Mouse (Mus musculus) liver, embryonic 11.5 days (tissue): Measurements from ENCODE around the gene N4bp3. TPM values are rescaled to one million over a fixed set of nuclear protein-coding genes. Genes with fewer than 3 reads are reported as not detected.
"Not testable (repeated sequence)": the region's sequence is repeated elsewhere in the genome, so short reads cannot be mapped to it uniquely, and the experiment has no call there.

Experiments used
- ATAC-seq: fragments of 200-750 bp; cut with Nextera tagmentation; replicated peaks from 2 replicates; pipeline ENCODE4 v1.8.0; 2017; ENCODE audit warnings: moderate number of reproducible peaks, mild to moderate bottlenecking, moderate TSS enrichment, moderate library complexity; ENCODE audit not compliant: low FRiP score
- DNase-seq: peaks from one replicate; pipeline ENCODE4 v3.0.0-alpha.2; 2017; ENCODE audit warnings: low spot score
- H3K27ac ChIP-seq: fragments of 300-500 bp; sonication (generic); 2 replicates; pipeline ENCODE4 v1.5.1; 2014; ENCODE audit warnings: mild to moderate bottlenecking, low read depth, low read length, control low read depth
- H3K27me3 ChIP-seq: fragments of 300-500 bp; sonication (generic); replicated peaks from 2 replicates; pipeline ENCODE4 v1.6.1; 2014; ENCODE audit warnings: low read length, mixed read lengths; ENCODE audit not compliant: control insufficient read depth, insufficient read depth
- H3K36me3 ChIP-seq: fragments of 300-500 bp; sonication (generic); 2 replicates; pipeline ENCODE4 v1.6.1; 2014; ENCODE audit warnings: mild to moderate bottlenecking, low read length, moderate library complexity, mixed read lengths; ENCODE audit not compliant: control insufficient read depth, insufficient read depth
- H3K4me1 ChIP-seq: fragments of 300-500 bp; sonication (generic); replicated peaks from 2 replicates; pipeline ENCODE4 v1.6.1; 2014; ENCODE audit warnings: low read length, mixed read lengths; ENCODE audit not compliant: control insufficient read depth, insufficient read depth
- H3K4me2 ChIP-seq: fragments of 300-500 bp; sonication (generic); 2 replicates; pipeline ENCODE4 v1.6.1; 2014; ENCODE audit warnings: mild to moderate bottlenecking, control low read depth, moderate library complexity
- H3K4me3 ChIP-seq: fragments of 300-500 bp; sonication (generic); 2 replicates; pipeline ENCODE4 v1.5.1; 2014; ENCODE audit warnings: low read depth, low read length, control low read depth
- H3K9ac ChIP-seq: fragments of 300-500 bp; sonication (generic); 2 replicates; pipeline ENCODE4 v1.6.1; 2014; ENCODE audit warnings: low read depth, low read length, control low read depth
- H3K9me3 ChIP-seq: fragments of 300-500 bp; sonication (generic); 2 replicates; pipeline ENCODE4 v1.6.1; 2016; ENCODE audit warnings: low read length, inconsistent platforms, mixed read lengths; ENCODE audit not compliant: control insufficient read depth
- WGBS: fragments of 180-500 bp; shearing (Covaris S2); extraction: QIAGEN DNeasy Blood & Tissue Kit; methylation state at CpG from one replicate; pipeline ENCODE4 v1.1.7; 2014; 5-methylcytosine and 5-hydroxymethylcytosine counted together
- polyA plus RNA-seq: library from polyadenylated mRNA; unstranded; fragments of >200 nt; fragmentation: Nextera tagmentation; extraction: Ambion mirVana; gene quantifications from 2 replicates; pipeline ENCODE4 v1.2.1, GENCODE M21; 2014

Gene N4bp3
- polyA plus RNA-seq, 1 experiment from 2014 or later, result 7.2 TPM

- ATAC-seq (no peak), DNase-seq (no peak)
- Histone ChIP-seq H3K36me3 (no peaks in the 10 kb centered on the region), H3K9ac (no peak overlapping the region), H3K4me3 (no peak overlapping the region), H3K4me2 (no peak overlapping the region), H3K27me3 (no peaks in the 10 kb centered on the region), H3K4me1 (0 out of 2 replicates have a peak, but pooled peaks cover 2% of the 10 kb centered on the region), H3K9me3 (no peaks in the 10 kb centered on the region), H3K27ac (no peak overlapping the region)
- WGBS, result 57% methylated on average over 6 of the region's 6 CpGs
Measured at GRCm38 (mm10) chr11:51677737-51678418, 27.2 kb upstream of the N4bp3 start.

GRCm38 (mm10) chr11:51675386-51675785, 24.7 kb upstream of the N4bp3 start:
- Histone ChIP-seq H3K9ac (no peak overlapping the region), H3K4me2 (no peak overlapping the region), H3K36me3 (no peaks in the 10 kb centered on the region), H3K4me3 (no peak overlapping the region), H3K4me1 (no peaks in the 10 kb centered on the region), H3K9me3 (no peaks in the 10 kb centered on the region), H3K27ac (no peak overlapping the region), H3K27me3 (no peaks in the 10 kb centered on the region)
- DNase-seq (no peak), ATAC-seq (no peak)
- WGBS, result 73% methylated on average over 5 of the region's 5 CpGs

GRCm38 (mm10) chr11:51673291-51673690, 22.6 kb upstream of the N4bp3 start:
- Histone ChIP-seq H3K36me3 (no peaks in the 10 kb centered on the region), H3K9ac (no peak overlapping the region), H3K27ac (no peak overlapping the region), H3K27me3 (no peaks in the 10 kb centered on the region), H3K9me3 (no peaks in the 10 kb centered on the region), H3K4me2 (no peak overlapping the region), H3K4me3 (no peak overlapping the region), H3K4me1 (no peaks in the 10 kb centered on the region)
- ATAC-seq, result no peak
- no peak for DNase-seq
- 86% methylated on average over 9 of the region's 9 CpGs for WGBS

GRCm38 (mm10) chr11:51671376-51671775, 20.7 kb upstream of the N4bp3 start:
- Histone ChIP-seq H3K4me2 (no peak overlapping the region), H3K27me3 (no peaks in the 10 kb centered on the region), H3K36me3 (no peaks in the 10 kb centered on the region), H3K4me3 (no peak overlapping the region), H3K27ac (no peak overlapping the region), H3K9me3 (no peaks in the 10 kb centered on the region), H3K4me1 (no peaks in the 10 kb centered on the region), H3K9ac (no peak overlapping the region)
- WGBS, result 74% methylated on average over 2 of the region's 2 CpGs
- DNase-seq (no peak), ATAC-seq (no peak)

- ATAC-seq, result no peak
- Histone ChIP-seq H3K4me1 (no peaks in the 10 kb centered on the region), H3K4me2 (no peak overlapping the region), H3K4me3 (no peak overlapping the region), H3K36me3 (no peaks in the 10 kb centered on the region), H3K9ac (no peak overlapping the region), H3K9me3 (no peaks in the 10 kb centered on the region), H3K27ac (no peak overlapping the region), H3K27me3 (no peaks in the 10 kb centered on the region)
- no peak for DNase-seq
- 90% methylated on average over 7 of the region's 7 CpGs for WGBS
Measured at GRCm38 (mm10) chr11:51670846-51671245, 20.2 kb upstream of the N4bp3 start.

- not testable (repeated sequence) for H3K4me2 ChIP-seq, H3K36me3 ChIP-seq, H3K9me3 ChIP-seq, H3K4me1 ChIP-seq, H3K27ac ChIP-seq, DNase-seq, ATAC-seq, H3K9ac ChIP-seq, H3K4me3 ChIP-seq, H3K27me3 ChIP-seq
- WGBS, result 92% methylated on average over 7 of the region's 7 CpGs
Measured at GRCm38 (mm10) chr11:51664747-51665146, 14.1 kb upstream of the N4bp3 start.

GRCm38 (mm10) chr11:51662632-51663031, 12.0 kb upstream of the N4bp3 start:
- Histone ChIP-seq H3K4me1 (no peaks in the 10 kb centered on the region), H3K4me3 (no peak overlapping the region), H3K9me3 (no peaks in the 10 kb centered on the region), H3K27me3 (no peaks in the 10 kb centered on the region), H3K4me2 (no peak overlapping the region), H3K36me3 (no peaks in the 10 kb centered on the region), H3K27ac (no peak overlapping the region), H3K9ac (no peak overlapping the region)
- DNase-seq (no peak), ATAC-seq (no peak)
- WGBS, result 77% methylated on average over 7 of the region's 7 CpGs

- no peaks in the 10 kb centered on the region for H3K4me1 ChIP-seq
Measured at GRCm38 (mm10) chr11:51661867-51662365, 11.3 kb upstream of the N4bp3 start.

GRCm38 (mm10) chr11:51658705-51659104, 8.1 kb upstream of the N4bp3 start:
- DNase-seq (no peak), ATAC-seq (no peak)
- H3K36me3 ChIP-seq, result no peaks in the 10 kb centered on the region
- H3K4me1 ChIP-seq, result no peaks in the 10 kb centered on the region
- 66% methylated on average over 6 of the region's 6 CpGs for WGBS
- no peak overlapping the region for H3K4me2 ChIP-seq
- H3K9ac ChIP-seq, result no peak overlapping the region
- no peaks in the 10 kb centered on the region for H3K9me3 ChIP-seq
- no peak overlapping the region for H3K4me3 ChIP-seq
- no peak overlapping the region for H3K27ac ChIP-seq
- H3K27me3 ChIP-seq, result no peaks in the 10 kb centered on the region

More at GRCm38 (mm10) chr11:51661867-51662365, 11.3 kb upstream of the N4bp3 start:
- no peak overlapping the region for H3K27ac ChIP-seq
- no peak for DNase-seq
- H3K9me3 ChIP-seq, result no peaks in the 10 kb centered on the region
- 85% methylated on average over 16 of the region's 16 CpGs for WGBS
- H3K9ac ChIP-seq, result no peak overlapping the region
- H3K4me3 ChIP-seq, result no peak overlapping the region
- H3K36me3 ChIP-seq, result no peaks in the 10 kb centered on the region
- H3K4me2 ChIP-seq, result no peak overlapping the region
- H3K27me3 ChIP-seq, result no peaks in the 10 kb centered on the region
- no peak for ATAC-seq
